In the genomic region with DNA sequence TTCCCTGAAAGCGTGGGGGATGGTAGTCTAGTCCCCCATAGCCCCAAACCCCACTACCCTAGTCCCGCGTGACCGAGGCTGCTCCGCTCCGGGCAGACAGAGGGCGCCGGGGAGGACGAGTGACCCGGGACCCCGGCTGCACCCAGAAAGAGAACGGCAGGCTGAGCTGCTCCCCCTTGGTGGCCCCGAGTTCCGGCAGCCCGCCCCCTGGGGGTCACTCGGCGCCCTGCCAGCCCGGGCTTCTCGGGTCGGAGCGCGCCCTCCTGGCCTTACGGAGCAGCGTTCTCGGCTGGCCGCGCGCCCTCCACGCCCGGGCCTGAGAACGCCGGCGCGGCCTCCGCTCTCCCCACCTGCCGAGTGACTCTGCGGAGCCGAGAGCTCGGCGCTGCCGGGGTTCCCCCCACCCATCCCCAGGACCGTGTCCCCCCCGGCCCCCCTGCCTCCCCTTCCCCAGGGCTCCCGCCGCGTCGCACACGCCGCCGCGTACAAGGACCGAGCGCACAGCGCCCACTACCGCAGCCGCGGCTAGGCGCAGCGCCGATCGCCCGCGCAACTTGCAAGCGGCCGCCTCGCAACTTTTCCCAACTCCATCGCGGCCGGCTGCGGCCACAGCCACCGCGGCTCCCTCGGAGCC, we compare ENCODE assay signal across 8 mouse cellular contexts. TPM values are rescaled to one million over a fixed set of nuclear protein-coding genes. Genes with fewer than 3 reads are reported as not detected.
A peak's percentile ranks its signal among the peaks of the same experiment; 100 is the strongest.
DNase-seq lines count a peak whose midpoint lies in the region; ATAC-seq and TF ChIP-seq lines count a peak whose summit lies in the region.

No protein-coding gene starts in this region.

- ATAC-seq in hindbrain, postnatal 0 days: peak; percentile 83
- peak; percentile 70 for ATAC-seq in liver, embryonic 12.5 days

- H3K27me3 ChIP-seq in hindbrain, postnatal 0 days (ENCODE audit: insufficient read depth, low read length): peaks cover 75% of the 10 kb centered on the region
- H3K27me3 ChIP-seq in liver, embryonic 12.5 days (replicated peaks): peaks cover 97% of the 10 kb centered on the region

- peak; percentile 10 to 25 for DNase-seq in frontal cortex, postnatal 10 days (ENCODE audit: low spot score in 2 of 2)
- no peak for DNase-seq in frontal cortex, adult 2 months (ENCODE audit: extremely low spot score in 1 of 2, low spot score in 1 of 2)
- DNase-seq in c-Kit-positive CD71-negative TER-119-negative erythroid progenitor cells, embryonic 14.5 days (ENCODE audit: low read depth): peak; percentile 70
- peak; percentile 75 for DNase-seq in gastrocnemius, postnatal 14 days
- peak; percentile 84 for DNase-seq in hindbrain, postnatal 0 days (ENCODE audit: low spot score)
- DNase-seq in natural killer cell, adult 2 months (ENCODE audit: low spot score in 2 of 2): peak; percentile 48 to 49
- DNase-seq in urinary bladder, adult 2 months (ENCODE audit: low spot score): peak; percentile 85

- intact Hi-C loops in gastrocnemius, postnatal 14 days (cut with DNase I; ENCODE audit: low total_unique reads): no loop called here

- WGBS in hindbrain, postnatal 0 days: under 1% methylated on average over 66 of the region's 73 CpGs
- WGBS in liver, embryonic 12.5 days (ENCODE audit: insufficient replicate concordance): under 1% methylated on average over 52 of the region's 73 CpGs

- H3K27ac ChIP-seq in hindbrain, postnatal 0 days: peak overlapping the region; percentile 70
- 0 out of 2 replicates have a peak overlapping the region, but pooled peaks have one; percentile 21 for H3K27ac ChIP-seq in liver, embryonic 12.5 days

- peak; percentile 58 for TF ChIP-seq CTCF in hindbrain, postnatal 0 days (IDR thresholded peaks at IDR 0.05; ENCODE audit: low read depth)

- H3K4me3 ChIP-seq in hindbrain, postnatal 0 days (ENCODE audit: low read length): peak overlapping the region; percentile 46
- H3K4me3 ChIP-seq in liver, embryonic 12.5 days: peak overlapping the region; percentile 54

- no peaks in the 10 kb centered on the region for H3K4me1 ChIP-seq in hindbrain, postnatal 0 days (ENCODE audit: insufficient read depth, low read length)
- H3K4me1 ChIP-seq in liver, embryonic 12.5 days: peaks cover 11% of the 10 kb centered on the region; the same call in 1 of the 2 replicates

- no peaks in the 10 kb centered on the region for H3K9me3 ChIP-seq in hindbrain, postnatal 0 days (ENCODE audit: low read length)
- H3K9me3 ChIP-seq in liver, embryonic 12.5 days (replicated peaks): no peaks in the 10 kb centered on the region

- peak overlapping the region; percentile 74 for H3K4me2 ChIP-seq in hindbrain, postnatal 0 days (ENCODE audit: low read depth, low read length)
- H3K4me2 ChIP-seq in liver, embryonic 12.5 days: peak overlapping the region; percentile 77

- no peak overlapping the region; the same call in 1 of the 2 replicates for H3K9ac ChIP-seq in hindbrain, postnatal 0 days (replicated peaks; ENCODE audit: low read length)
- no peak overlapping the region for H3K9ac ChIP-seq in liver, embryonic 12.5 days

- no peaks in the 10 kb centered on the region for H3K36me3 ChIP-seq in hindbrain, postnatal 0 days (ENCODE audit: insufficient read depth, low read length)
- no peaks in the 10 kb centered on the region for H3K36me3 ChIP-seq in liver, embryonic 12.5 days

RNA-seq across cellular contexts. Expression of gene Mecom, which starts 39.4 kb away (rescaled TPM):
- 2.6 and 3.8 TPM in 2 replicates for polyA plus RNA-seq in frontal cortex, adult 2 months (2012; rRNA removed)
- 10 to 100 TPM in 1 of 2 experiments, 1 to 10 TPM in 1; 9.8 to 12.2 TPM for total RNA-seq in gastrocnemius, postnatal 14 days (2021)
- total RNA-seq in hindbrain, postnatal 0 days (2014; rRNA removed): 6.9 and 8.3 TPM in 2 replicates
- 4.1 and 4.5 TPM in 2 replicates for polyA plus RNA-seq in hindbrain, postnatal 0 days (2015; fragmentation: Nextera tagmentation; extraction: Ambion mirVana)
- polyA plus RNA-seq in liver, embryonic 12.5 days (2016; fragmentation: Nextera tagmentation; extraction: Ambion mirVana): 1.8 and 2.3 TPM in 2 replicates
- 48.8 and 53.3 TPM in 2 replicates for polyA plus RNA-seq in urinary bladder, adult 2 months (2012; rRNA removed)

Comparison
In these comparisons a context has a peak if more than half of its experiments do, and no peak if none do; other contexts are left out.
1. DNase-seq: peak in frontal cortex, postnatal 10 days (2 of 2), c-Kit-positive CD71-negative TER-119-negative erythroid progenitor cells, embryonic 14.5 days (single experiment), gastrocnemius, postnatal 14 days (single experiment), hindbrain, postnatal 0 days (single experiment), natural killer cell, adult 2 months (2 of 2) and urinary bladder, adult 2 months (single experiment); none in frontal cortex, adult 2 months (0 of 2).